Mouse (Mus musculus) kidney, postnatal 0 days (tissue): ENCODE measurements around the gene Tex21. TPM values are rescaled to one million over a fixed set of nuclear protein-coding genes. Genes with fewer than 3 reads are reported as not detected.

Experiments
- ATAC-seq: fragments of 200-750 bp; cut with Nextera tagmentation; replicated peaks from 2 replicates; pipeline ENCODE4 v1.8.0; 2017; ENCODE audit warnings: low read depth, moderate number of reproducible peaks, moderate TSS enrichment, moderate library complexity; ENCODE audit not compliant: low FRiP score
- DNase-seq: peaks from one replicate; pipeline ENCODE4 v3.0.0-alpha.2; 2016; ENCODE audit warnings: low spot score
- H3K27ac ChIP-seq: fragments of 300-500 bp; sonication (generic); 2 replicates; pipeline ENCODE4 v1.5.1; 2014; ENCODE audit warnings: mild to moderate bottlenecking
- H3K27me3 ChIP-seq: fragments of 300-500 bp; sonication (generic); 2 replicates; pipeline ENCODE4 v1.6.1; 2014; ENCODE audit warnings: low read length, mixed read lengths; ENCODE audit not compliant: insufficient read depth
- H3K36me3 ChIP-seq: fragments of 300-500 bp; sonication (generic); 2 replicates; pipeline ENCODE4 v1.6.1; 2014; ENCODE audit warnings: low read length, mixed read lengths; ENCODE audit not compliant: insufficient read depth
- H3K4me1 ChIP-seq: fragments of 300-500 bp; sonication (generic); replicated peaks from 2 replicates; pipeline ENCODE4 v1.6.1; 2014; ENCODE audit warnings: antibody characterized with exemption, low read length, mixed read lengths; ENCODE audit not compliant: insufficient read depth
- H3K4me2 ChIP-seq: fragments of 300-500 bp; sonication (generic); 2 replicates; pipeline ENCODE4 v1.6.1; 2014; ENCODE audit warnings: mild to moderate bottlenecking, low read length, moderate library complexity, mixed read lengths
- H3K4me3 ChIP-seq: fragments of 300-500 bp; sonication (generic); replicated peaks from 2 replicates; pipeline ENCODE4 v1.5.1; 2014; ENCODE audit warnings: low read depth, low read length
- H3K9ac ChIP-seq: fragments of 300-500 bp; sonication (generic); 2 replicates; pipeline ENCODE4 v1.6.1; 2014; ENCODE audit warnings: low read depth, low read length
- H3K9me3 ChIP-seq: fragments of 300-500 bp; sonication (generic); replicated peaks from 2 replicates; pipeline ENCODE4 v1.6.1; 2016; ENCODE audit warnings: low read length, inconsistent platforms, mixed read lengths
- CTCF ChIP-seq: IDR thresholded peaks from 2 replicates; pipeline ENCODE4 v1.5.1; 2016; ENCODE audit warnings: antibody characterized with exemption, low read depth, mild to moderate bottlenecking, moderate library complexity
- WGBS: fragments of 180-500 bp; shearing (Covaris S2); extraction: QIAGEN DNeasy Blood & Tissue Kit; methylation state at CpG from one replicate; pipeline ENCODE4 v1.1.7; 2014; 5-methylcytosine and 5-hydroxymethylcytosine counted together
- polyA plus RNA-seq: library from polyadenylated mRNA; unstranded; fragments of >200 nt; fragmentation: Nextera tagmentation; extraction: Ambion mirVana; gene quantifications from 2 replicates; pipeline ENCODE4 v1.2.1, GENCODE M21; 2015

The Tex21 gene
- 0.08 and 0.19 TPM in 2 replicates for polyA plus RNA-seq

DNA sequence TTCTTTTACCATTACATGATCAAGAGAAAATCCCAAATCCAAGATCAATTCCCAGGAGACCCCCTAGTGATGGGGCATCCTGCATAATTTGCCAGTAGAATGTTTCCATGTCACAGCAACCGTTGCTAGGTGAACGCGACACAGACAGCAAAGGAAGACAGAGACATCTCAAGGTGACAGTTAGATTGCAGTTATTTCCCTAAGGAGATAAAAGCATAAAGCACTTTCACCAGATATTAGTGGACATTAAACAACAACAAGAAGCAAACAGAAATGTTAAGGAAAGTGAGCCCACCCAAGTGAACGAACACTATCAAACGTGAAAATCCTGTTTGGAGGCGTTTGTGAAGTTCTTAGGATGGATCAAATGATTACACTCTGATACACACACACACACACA, at the start of gene Tex21:
Tex21 (minus strand) TSS at position 101 of the 400 bp plus-strand sequence.
- H3K9ac ChIP-seq = no peak within 1 kb of the TSS
- no peaks in the 10 kb centered on the region for H3K27me3 ChIP-seq
- DNase-seq = no peak
- H3K9me3 ChIP-seq = no peaks in the 10 kb centered on the region
- no peak within 1 kb of the TSS for H3K27ac ChIP-seq
- no peak within 1 kb of the TSS for H3K4me2 ChIP-seq
- H3K4me3 ChIP-seq = no peak within 1 kb of the TSS
- no peak for ATAC-seq
- no peaks in the 10 kb centered on the region for H3K36me3 ChIP-seq
- TF ChIP-seq CTCF = no peak
- H3K4me1 ChIP-seq = no peaks in the 10 kb centered on the region
- WGBS = 85% methylated on average over 6 of the region's 6 CpGs

DNA sequence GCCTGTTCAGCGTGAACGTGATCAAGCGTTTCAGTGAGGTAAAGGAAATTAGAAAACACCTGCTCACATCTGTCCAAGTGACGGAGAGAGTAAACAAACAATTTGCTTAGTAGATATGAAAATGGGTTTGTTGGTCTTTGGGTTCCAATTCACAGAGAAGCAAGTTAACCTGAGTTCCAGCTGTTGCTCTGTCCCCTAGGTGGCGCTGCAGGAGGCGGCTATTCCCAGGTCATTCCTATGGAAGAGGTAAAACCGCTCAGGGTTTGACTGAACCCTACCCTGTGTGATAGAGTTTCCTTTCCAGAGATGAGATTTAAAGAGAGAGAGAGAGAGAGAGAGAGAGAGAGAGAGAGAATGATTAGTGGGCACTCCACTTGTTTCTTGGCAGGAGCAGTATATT, 46.6 kb upstream of the Tex21 start:
- Histone ChIP-seq H3K36me3 (peaks cover 57% of the 10 kb centered on the region), H3K4me2 (no peak overlapping the region)

DNA sequence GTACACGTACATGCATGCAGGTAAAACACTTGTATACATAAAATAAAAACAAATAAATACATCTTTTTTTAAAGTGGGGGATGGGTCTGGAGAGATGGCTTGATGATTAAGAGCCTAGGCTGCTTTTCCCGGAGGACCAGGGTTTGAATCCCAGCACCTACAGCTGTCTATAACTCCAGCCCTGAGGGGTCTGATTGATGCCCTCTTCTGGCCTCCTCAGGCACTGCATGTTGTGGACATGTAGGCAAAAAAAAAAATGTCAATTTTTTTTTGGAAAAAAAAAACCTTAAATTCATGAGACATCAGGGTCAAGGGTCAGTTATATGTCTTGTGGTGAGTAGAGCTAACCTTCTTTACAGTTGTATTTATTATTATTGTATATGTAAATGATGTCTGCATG, 43.7 kb upstream of the Tex21 start:
- H3K9me3 ChIP-seq = no peaks in the 10 kb centered on the region
- whole genome bisulfite sequencing = 100% methylated on average over 2 of the region's 2 CpGs
- peak; percentile 50 for TF ChIP-seq CTCF
- H3K4me3 ChIP-seq = no peak overlapping the region
- no peak for DNase-seq
- H3K4me2 ChIP-seq = no peak overlapping the region
- H3K36me3 ChIP-seq = peaks cover 54% of the 10 kb centered on the region
- no peak overlapping the region for H3K27ac ChIP-seq
- no peaks in the 10 kb centered on the region for H3K27me3 ChIP-seq
- ATAC-seq = no peak
- H3K9ac ChIP-seq = no peak overlapping the region
- no peaks in the 10 kb centered on the region for H3K4me1 ChIP-seq

More for the DNA sequence above, 46.6 kb upstream of the Tex21 start:
- Histone ChIP-seq H3K9me3 (no peaks in the 10 kb centered on the region), H3K27ac (no peak overlapping the region), H3K4me3 (no peak overlapping the region), H3K9ac (no peak overlapping the region), H3K27me3 (no peaks in the 10 kb centered on the region), H3K4me1 (no peaks in the 10 kb centered on the region)
- WGBS = 57% methylated on average over 7 of the region's 7 CpGs
- peak; percentile 84 for TF ChIP-seq CTCF
- no peak for ATAC-seq
- DNase-seq = peak; percentile 79

DNA sequence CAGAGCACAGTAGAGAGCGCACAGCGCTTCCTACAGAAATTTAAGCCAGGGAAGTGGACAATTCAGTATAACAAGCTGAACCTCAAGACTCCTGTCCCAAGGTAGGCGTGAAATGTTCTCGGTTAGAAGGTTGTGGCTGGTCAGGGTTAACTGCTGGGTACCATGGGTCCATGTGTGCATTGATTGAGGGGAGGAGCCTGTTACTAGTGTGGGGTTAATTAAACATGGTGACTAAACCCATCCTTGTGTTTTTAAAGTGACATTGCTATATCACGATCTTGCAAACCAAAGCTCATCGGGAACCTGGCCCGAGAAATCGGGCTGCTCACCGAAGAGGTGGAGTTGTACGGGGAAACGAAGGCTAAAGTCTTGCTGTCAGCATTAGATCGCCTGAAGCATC, 42.9 kb upstream of the Tex21 start:
- 96% methylated on average over 12 of the region's 12 CpGs for WGBS
- H3K27me3 ChIP-seq = no peaks in the 10 kb centered on the region
- TF ChIP-seq CTCF = no peak
- DNase-seq (no peak), ATAC-seq (no peak)
- no peaks in the 10 kb centered on the region for H3K4me1 ChIP-seq
- no peak overlapping the region for H3K4me2 ChIP-seq
- H3K9me3 ChIP-seq = no peaks in the 10 kb centered on the region
- peaks cover 52% of the 10 kb centered on the region for H3K36me3 ChIP-seq
- no peak overlapping the region for H3K9ac ChIP-seq
- no peak overlapping the region for H3K4me3 ChIP-seq
- no peak overlapping the region for H3K27ac ChIP-seq

DNA sequence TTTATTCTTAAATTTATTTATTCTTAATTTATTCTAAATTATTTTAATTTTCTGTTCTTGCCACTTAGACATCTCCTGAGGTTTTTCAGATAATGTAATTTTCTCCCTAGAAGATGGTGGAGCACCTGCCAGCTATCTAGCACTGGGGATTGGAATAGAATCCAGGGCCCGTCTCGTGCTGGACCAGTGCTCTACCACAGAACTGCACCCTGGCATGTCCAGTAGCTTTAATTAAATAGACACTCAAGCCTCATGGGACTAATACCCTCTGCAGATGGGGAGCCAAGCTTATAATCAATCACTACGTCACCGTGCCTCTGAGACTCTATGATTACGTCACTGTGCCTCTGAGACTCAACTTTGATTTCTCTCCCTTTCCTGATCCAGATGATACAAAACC, 41.9 kb upstream of the Tex21 start:
- 93% methylated on average over 5 of the region's 5 CpGs for WGBS
- Histone ChIP-seq H3K36me3 (peaks cover 45% of the 10 kb centered on the region), H3K9ac (no peak overlapping the region), H3K4me1 (no peaks in the 10 kb centered on the region), H3K9me3 (no peaks in the 10 kb centered on the region), H3K4me3 (no peak overlapping the region), H3K27me3 (no peaks in the 10 kb centered on the region), H3K27ac (no peak overlapping the region), H3K4me2 (no peak overlapping the region)
- DNase-seq (no peak), ATAC-seq (no peak)
- TF ChIP-seq CTCF = no peak

DNA sequence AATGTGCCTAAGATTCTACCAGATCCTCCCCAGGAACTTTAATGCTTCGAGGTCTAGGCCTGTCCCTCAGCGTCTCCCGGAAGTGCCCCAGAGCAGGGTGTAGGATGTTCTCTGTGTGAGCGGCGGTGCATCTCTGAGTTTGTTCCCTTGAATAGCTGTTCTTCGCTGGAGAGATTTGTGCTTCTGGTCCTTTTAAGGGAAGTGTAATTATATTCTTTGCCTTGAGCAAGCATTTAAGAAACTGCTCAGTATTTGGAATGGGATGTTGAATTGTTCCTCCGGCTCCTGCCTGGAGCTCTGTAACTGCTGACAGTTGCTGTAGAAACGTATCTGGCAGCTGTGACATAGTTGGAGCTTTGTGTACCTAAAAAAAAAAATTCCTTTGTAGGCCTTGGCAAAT, 41.4 kb upstream of the Tex21 start:
- no peak overlapping the region for H3K4me2 ChIP-seq
- TF ChIP-seq CTCF = no peak
- no peak overlapping the region for H3K9ac ChIP-seq
- H3K36me3 ChIP-seq = peaks cover 49% of the 10 kb centered on the region
- DNase-seq = no peak
- no peaks in the 10 kb centered on the region for H3K27me3 ChIP-seq
- H3K9me3 ChIP-seq = no peaks in the 10 kb centered on the region
- no peak for ATAC-seq
- no peak overlapping the region for H3K4me3 ChIP-seq
- H3K4me1 ChIP-seq = no peaks in the 10 kb centered on the region
- 75% methylated on average over 8 of the region's 8 CpGs for WGBS
- no peak overlapping the region for H3K27ac ChIP-seq

- H3K4me2 ChIP-seq = no peak overlapping the region
- ATAC-seq (no peak), DNase-seq (no peak)
- H3K9ac ChIP-seq = no peak overlapping the region
- no peak overlapping the region for H3K4me3 ChIP-seq
- no peaks in the 10 kb centered on the region for H3K9me3 ChIP-seq
- no peaks in the 10 kb centered on the region for H3K4me1 ChIP-seq
- TF ChIP-seq CTCF = no peak
- H3K36me3 ChIP-seq = peaks cover 36% of the 10 kb centered on the region
- H3K27me3 ChIP-seq = no peaks in the 10 kb centered on the region
- 54% methylated on average over 6 of the region's 6 CpGs for WGBS
- no peak overlapping the region for H3K27ac ChIP-seq
These were observed 38.9 kb upstream of the Tex21 start for GRCm38 (mm10) chr12:76285418-76285817.
